Mouse (Mus musculus): Measurements from ENCODE around the gene Itpr2. TPM values are rescaled to one million over a fixed set of nuclear protein-coding genes. Genes with fewer than 3 reads are reported as not detected.

Itpr2 gene
- polyA plus RNA-seq, 1 experiment = 6.6 TPM

DNA sequence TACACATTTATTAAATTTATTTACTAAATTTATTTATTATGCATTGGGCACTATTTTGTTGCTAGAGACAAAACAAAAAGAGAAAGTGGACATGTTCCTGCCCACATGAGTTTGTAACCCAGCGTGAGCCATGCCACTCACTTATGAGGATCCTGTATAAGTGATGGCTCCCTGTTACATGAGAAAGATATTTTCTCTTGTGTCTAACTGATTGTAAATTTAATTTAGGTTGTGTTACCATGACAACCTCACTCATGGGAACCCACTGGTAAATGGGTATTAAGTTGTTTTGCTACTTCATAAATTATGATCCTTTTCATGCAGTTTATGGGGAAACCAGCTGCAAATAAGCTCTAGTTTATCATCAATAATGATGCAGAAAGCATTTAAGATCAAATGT is 267.6 kb downstream of the Itpr2 start:
- Histone ChIP-seq H3K27ac (ENCODE audit: insufficient read depth, low read length) (no peak overlapping the region), H3K27me3 (ENCODE audit: control insufficient read depth, insufficient read depth, low read length) (no peaks in the 10 kb centered on the region), H3K4me3 (replicated peaks; ENCODE audit: insufficient read depth, low read depth, low read length) (no peak overlapping the region), H3K4me1 (ENCODE audit: control insufficient read depth, insufficient read depth, low read length) (no peaks in the 10 kb centered on the region; the same call in 1 of the 2 replicates)
- no peak for TF ChIP-seq POLR2A (IDR thresholded peaks at IDR 0.05; ENCODE audit: borderline replicate concordance, insufficient read depth, low read length)
- no peak for TF ChIP-seq CTCF (IDR thresholded peaks at IDR 0.05; ENCODE audit: borderline replicate concordance, insufficient read depth, low read depth, low read length)
- DNase-seq = no peak
- 87% methylated on average over 1 of the region's 1 CpGs for WGBS

GRCm38 (mm10) chr6:146230903-146231302 is 271.1 kb downstream of the Itpr2 start:
- H3K27me3 ChIP-seq (ENCODE audit: control insufficient read depth, insufficient read depth, low read length) = no peaks in the 10 kb centered on the region
- no peak for TF ChIP-seq CTCF (IDR thresholded peaks at IDR 0.05; ENCODE audit: borderline replicate concordance, insufficient read depth, low read depth, low read length)
- TF ChIP-seq POLR2A (IDR thresholded peaks at IDR 0.05; ENCODE audit: borderline replicate concordance, insufficient read depth, low read length) = no peak
- no peak overlapping the region for H3K27ac ChIP-seq (ENCODE audit: insufficient read depth, low read length)
- H3K4me3 ChIP-seq (replicated peaks; ENCODE audit: insufficient read depth, low read depth, low read length) = no peak overlapping the region
- 92% methylated on average over 6 of the region's 6 CpGs for WGBS
- H3K4me1 ChIP-seq (ENCODE audit: control insufficient read depth, insufficient read depth, low read length) = no peaks in the 10 kb centered on the region; the same call in 1 of the 2 replicates
- no peak for DNase-seq

- WGBS = 41% methylated on average over 9 of the region's 9 CpGs
- no peak overlapping the region for H3K4me3 ChIP-seq (replicated peaks; ENCODE audit: insufficient read depth, low read depth, low read length)
These were observed 271.6 kb downstream of the Itpr2 start for GRCm38 (mm10) chr6:146230373-146230788.

DNA sequence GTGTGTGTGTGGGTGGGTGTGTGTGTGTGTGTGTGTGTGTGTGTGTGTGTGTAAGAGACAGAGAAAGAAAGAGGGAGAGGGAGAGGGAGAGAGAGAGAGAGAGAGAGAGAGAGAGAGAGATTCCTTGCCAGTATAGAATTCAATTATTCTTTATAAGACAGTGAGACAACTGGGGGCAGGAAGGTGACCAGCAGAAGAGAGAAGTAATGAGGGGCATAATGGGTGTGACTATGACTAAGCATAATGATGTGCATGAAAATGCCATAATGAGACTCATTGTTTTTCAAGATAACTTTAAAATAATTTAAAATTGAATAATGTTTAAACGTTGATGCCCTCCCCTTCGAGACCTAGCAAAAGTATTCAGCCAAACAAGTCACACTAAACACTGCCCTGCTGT is 272.1 kb downstream of the Itpr2 start:
- Histone ChIP-seq H3K4me1 (ENCODE audit: control insufficient read depth, insufficient read depth, low read length) (no peaks in the 10 kb centered on the region; the same call in 1 of the 2 replicates), H3K27me3 (ENCODE audit: control insufficient read depth, insufficient read depth, low read length) (no peaks in the 10 kb centered on the region), H3K27ac (ENCODE audit: insufficient read depth, low read length) (no peak overlapping the region), H3K4me3 (replicated peaks; ENCODE audit: insufficient read depth, low read depth, low read length) (no peak overlapping the region)
- TF ChIP-seq CTCF (IDR thresholded peaks at IDR 0.05; ENCODE audit: borderline replicate concordance, insufficient read depth, low read depth, low read length) = no peak
- no peak for TF ChIP-seq POLR2A (IDR thresholded peaks at IDR 0.05; ENCODE audit: borderline replicate concordance, insufficient read depth, low read length)
- no peak for DNase-seq
- 80% methylated on average over 2 of the region's 2 CpGs for WGBS

More at GRCm38 (mm10) chr6:146230373-146230788, 271.6 kb downstream of the Itpr2 start:
- DNase-seq = no peak
- TF ChIP-seq POLR2A (IDR thresholded peaks at IDR 0.05; ENCODE audit: borderline replicate concordance, insufficient read depth, low read length) = no peak
- no peak for TF ChIP-seq CTCF (IDR thresholded peaks at IDR 0.05; ENCODE audit: borderline replicate concordance, insufficient read depth, low read depth, low read length)
- Histone ChIP-seq H3K27me3 (ENCODE audit: control insufficient read depth, insufficient read depth, low read length) (no peaks in the 10 kb centered on the region), H3K27ac (ENCODE audit: insufficient read depth, low read length) (no peak overlapping the region), H3K4me1 (ENCODE audit: control insufficient read depth, insufficient read depth, low read length) (no peaks in the 10 kb centered on the region; the same call in 1 of the 2 replicates)

DNA sequence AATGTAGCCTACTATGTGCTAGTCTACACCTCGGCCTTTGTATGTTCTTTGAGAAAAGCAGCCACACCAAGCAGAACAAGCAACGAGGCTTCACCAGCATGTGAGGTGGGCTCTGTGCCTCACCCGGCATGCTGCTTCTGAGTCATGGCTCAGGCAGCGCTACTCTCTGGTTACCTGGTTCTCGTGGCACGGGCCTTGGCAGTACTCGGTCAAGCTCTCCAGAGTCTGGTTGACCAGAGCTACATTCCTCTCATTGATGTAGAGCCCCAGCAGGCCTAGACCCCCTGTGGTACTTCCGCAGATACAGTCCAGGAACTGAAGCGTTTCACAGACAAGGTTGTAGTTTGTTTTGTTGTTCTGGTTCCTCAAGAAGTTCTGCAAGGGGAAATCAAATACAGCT is 272.5 kb downstream of the Itpr2 start:
- Histone ChIP-seq H3K27ac (ENCODE audit: insufficient read depth, low read length) (no peak overlapping the region), H3K4me1 (ENCODE audit: control insufficient read depth, insufficient read depth, low read length) (no peaks in the 10 kb centered on the region; the same call in 1 of the 2 replicates), H3K4me3 (replicated peaks; ENCODE audit: insufficient read depth, low read depth, low read length) (no peak overlapping the region), H3K27me3 (ENCODE audit: control insufficient read depth, insufficient read depth, low read length) (no peaks in the 10 kb centered on the region)
- 41% methylated on average over 9 of the region's 9 CpGs for WGBS
- TF ChIP-seq CTCF (IDR thresholded peaks at IDR 0.05; ENCODE audit: borderline replicate concordance, insufficient read depth, low read depth, low read length) (no peak), POLR2A (IDR thresholded peaks at IDR 0.05; ENCODE audit: borderline replicate concordance, insufficient read depth, low read length) (no peak)
- DNase-seq = no peak

DNA sequence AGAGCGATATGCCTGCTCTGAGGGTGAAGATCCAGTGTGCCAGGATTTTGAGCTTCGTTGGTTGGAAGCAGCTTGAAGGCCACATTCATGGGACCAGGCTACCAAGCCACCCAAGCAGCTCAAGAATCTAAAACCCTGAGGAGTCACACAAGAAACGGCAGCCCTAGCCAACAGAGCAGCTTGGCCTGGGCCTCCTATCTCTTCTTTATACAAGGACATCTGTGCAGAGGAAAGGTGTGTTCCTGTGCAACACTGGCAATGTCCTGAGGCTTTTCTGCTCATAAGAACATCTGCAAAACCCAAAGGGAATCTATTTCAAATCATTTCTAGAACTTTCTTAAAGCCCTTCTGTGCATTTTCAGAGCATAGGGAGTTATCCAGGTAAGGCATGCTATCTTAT is 274.0 kb downstream of the Itpr2 start:
- 72% methylated on average over 3 of the region's 3 CpGs for WGBS
- no peak for TF ChIP-seq POLR2A (IDR thresholded peaks at IDR 0.05; ENCODE audit: borderline replicate concordance, insufficient read depth, low read length)
- TF ChIP-seq CTCF (IDR thresholded peaks at IDR 0.05; ENCODE audit: borderline replicate concordance, insufficient read depth, low read depth, low read length) = no peak
- H3K27me3 ChIP-seq (ENCODE audit: control insufficient read depth, insufficient read depth, low read length) = no peaks in the 10 kb centered on the region
- H3K4me1 ChIP-seq (ENCODE audit: control insufficient read depth, insufficient read depth, low read length) = no peaks in the 10 kb centered on the region; the same call in 1 of the 2 replicates
- H3K27ac ChIP-seq (ENCODE audit: insufficient read depth, low read length) = no peak overlapping the region
- H3K4me3 ChIP-seq (replicated peaks; ENCODE audit: insufficient read depth, low read depth, low read length) = no peak overlapping the region
- DNase-seq = no peak

- 75% methylated on average over 8 of the region's 8 CpGs for WGBS
- no peaks in the 10 kb centered on the region for H3K27me3 ChIP-seq (ENCODE audit: control insufficient read depth, insufficient read depth, low read length)
- TF ChIP-seq CTCF (IDR thresholded peaks at IDR 0.05; ENCODE audit: borderline replicate concordance, insufficient read depth, low read depth, low read length) (no peak), POLR2A (IDR thresholded peaks at IDR 0.05; ENCODE audit: borderline replicate concordance, insufficient read depth, low read length) (no peak)
- no peak overlapping the region for H3K27ac ChIP-seq (ENCODE audit: insufficient read depth, low read length)
- no peak for DNase-seq
- H3K4me1 ChIP-seq (ENCODE audit: control insufficient read depth, insufficient read depth, low read length) = no peaks in the 10 kb centered on the region
- H3K4me3 ChIP-seq (replicated peaks; ENCODE audit: insufficient read depth, low read depth, low read length) = no peak overlapping the region
These were observed 279.5 kb downstream of the Itpr2 start for GRCm38 (mm10) chr6:146222403-146223063.

Data from cerebellum, adult 2 months (tissue).